Mouse (Mus musculus) frontal cortex, postnatal 10 days (tissue): ENCODE measurements around the gene Abca12.

ENCODE experiments used
- DNase-seq, 2 experiments: peaks; one replicate each; pipeline ENCODE4 v3.0.0; 2022; ENCODE audit warnings: low spot score in 2 of 2, mixed read lengths in 1 of 2

The Abca12 gene

DNA sequence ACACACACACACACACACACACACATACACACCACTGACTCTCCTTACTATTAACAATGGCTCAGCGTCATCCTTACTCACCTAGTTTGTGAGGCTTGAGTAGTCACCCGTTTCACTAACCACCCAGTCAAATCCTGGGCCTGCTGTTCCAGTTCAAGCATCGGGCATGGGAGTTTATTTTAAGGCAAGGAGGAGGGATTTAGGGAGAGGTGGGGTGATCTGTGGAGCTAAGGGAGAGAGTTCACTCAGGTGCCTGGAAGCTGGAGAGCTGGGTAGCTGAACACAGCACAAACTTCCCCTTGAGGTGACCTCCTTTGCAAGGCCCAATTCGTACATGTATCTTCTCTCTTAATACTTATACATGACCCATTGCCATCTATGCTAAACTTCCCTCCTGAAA, 219.4 kb downstream of the Abca12 start:
- DNase-seq, result no peak

DNA sequence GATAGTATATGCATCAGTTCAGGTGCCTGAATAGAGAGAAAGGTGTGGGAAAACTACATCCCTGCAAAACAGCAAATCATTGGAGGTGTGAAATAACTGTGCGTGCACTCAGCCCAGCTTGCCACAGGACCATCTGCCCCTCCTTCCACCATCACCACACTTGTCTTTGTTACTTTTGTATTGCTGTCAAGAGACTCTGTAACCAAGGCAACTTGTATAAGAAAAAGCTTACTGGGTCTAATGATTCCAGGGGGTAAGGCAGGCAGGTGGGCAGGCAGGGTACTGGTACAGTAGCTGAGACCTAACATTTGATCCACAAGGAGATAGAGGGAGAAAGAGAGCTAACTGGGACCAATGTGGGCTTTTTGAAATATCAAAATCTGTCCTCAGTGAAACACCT, 220.8 kb downstream of the Abca12 start:
- DNase-seq, result no peak
